Mouse (Mus musculus): ENCODE results near the gene Car7. TPM values are rescaled to one million over a fixed set of nuclear protein-coding genes. Genes with fewer than 3 reads are reported as not detected.

Car7 gene
- polyA plus RNA-seq, 1 experiment from 2014 or later, result 0.86 TPM

GRCm38 (mm10) chr8:104540710-104541514 is 6.4 kb downstream of the Car7 start:
- peak overlapping the region; percentile 2; the same call in 1 of the 2 replicates for H3K27ac ChIP-seq (replicated peaks)
- peaks cover 21% of the 10 kb centered on the region for H3K4me1 ChIP-seq
- H3K9me3 ChIP-seq (replicated peaks), result no peaks in the 10 kb centered on the region
- no peaks in the 10 kb centered on the region for H3K36me3 ChIP-seq
- DNase-seq (ENCODE audit: low spot score), result peak; percentile 51
- H3K27me3 ChIP-seq (ENCODE audit: low read depth, poor library complexity, severe bottlenecking), result peaks cover 78% of the 10 kb centered on the region
- peak overlapping the region; percentile 74 for H3K4me3 ChIP-seq
- WGBS, result under 1% methylated on average over 76 of the region's 76 CpGs

DNA sequence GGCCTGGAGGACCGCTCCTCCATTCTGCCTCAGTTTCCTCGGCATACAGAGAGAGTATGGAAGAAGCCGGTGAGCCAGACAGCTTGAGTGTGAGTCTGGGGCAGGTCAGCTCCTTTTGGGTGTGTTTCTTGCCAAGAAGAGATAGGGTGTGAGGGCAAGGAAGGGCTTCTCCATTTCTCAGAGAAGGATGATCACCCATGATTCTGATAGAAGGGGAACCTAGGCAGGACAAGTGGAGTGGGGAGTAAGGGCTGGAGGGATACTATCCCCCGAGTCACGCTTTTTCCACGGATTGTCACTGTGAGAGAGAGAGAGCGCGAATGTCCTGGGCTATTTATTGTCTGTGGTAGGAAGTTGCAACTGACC is 7.0 kb downstream of the Car7 start:
- WGBS, result 15% methylated on average over 8 of the region's 8 CpGs
- Histone ChIP-seq H3K4me1 (peaks cover 21% of the 10 kb centered on the region), H3K27ac (replicated peaks) (no peak overlapping the region), H3K4me3 (peak overlapping the region; percentile 74), H3K36me3 (no peaks in the 10 kb centered on the region), H3K9me3 (replicated peaks) (no peaks in the 10 kb centered on the region), H3K27me3 (ENCODE audit: low read depth, poor library complexity, severe bottlenecking) (peaks cover 76% of the 10 kb centered on the region)
- no peak for DNase-seq (ENCODE audit: low spot score)

DNA sequence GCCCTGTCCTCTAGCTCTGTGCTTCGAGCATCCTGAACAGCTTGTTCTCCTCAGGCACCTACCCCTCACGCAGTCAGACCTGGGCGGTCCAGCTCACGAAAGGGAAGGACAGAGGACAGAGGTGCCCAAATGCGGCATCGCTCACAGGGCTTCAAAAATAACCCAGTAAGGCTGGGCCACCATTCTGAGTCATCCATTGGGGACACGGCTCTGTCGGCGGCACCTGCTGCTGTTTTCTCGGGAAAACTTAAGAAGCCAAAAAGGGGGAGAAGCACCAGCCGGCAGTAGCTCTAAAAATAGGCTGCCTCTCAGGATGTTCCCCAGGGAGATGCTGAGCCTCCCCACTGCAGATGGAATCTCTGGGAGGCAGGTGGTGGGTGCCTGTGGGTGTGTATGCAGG is 7.7 kb downstream of the Car7 start:
- H3K9me3 ChIP-seq (replicated peaks), result no peaks in the 10 kb centered on the region
- peaks cover 21% of the 10 kb centered on the region for H3K4me1 ChIP-seq
- no peak overlapping the region for H3K27ac ChIP-seq (replicated peaks)
- peak overlapping the region; percentile 74; the same call in 1 of the 2 replicates for H3K4me3 ChIP-seq
- DNase-seq (ENCODE audit: low spot score), result no peak
- 12% methylated on average over 11 of the region's 11 CpGs for WGBS
- no peaks in the 10 kb centered on the region for H3K36me3 ChIP-seq
- peaks cover 74% of the 10 kb centered on the region for H3K27me3 ChIP-seq (ENCODE audit: low read depth, poor library complexity, severe bottlenecking)

- no peak for DNase-seq (ENCODE audit: low spot score)
- H3K4me1 ChIP-seq, result peaks cover 21% of the 10 kb centered on the region
- no peak overlapping the region for H3K4me3 ChIP-seq
- peaks cover 60% of the 10 kb centered on the region for H3K27me3 ChIP-seq (ENCODE audit: low read depth, poor library complexity, severe bottlenecking)
- H3K36me3 ChIP-seq, result no peaks in the 10 kb centered on the region
- 86% methylated on average over 8 of the region's 8 CpGs for WGBS
- H3K27ac ChIP-seq (replicated peaks), result no peak overlapping the region
- no peaks in the 10 kb centered on the region for H3K9me3 ChIP-seq (replicated peaks)
These were observed 9.1 kb downstream of the Car7 start for GRCm38 (mm10) chr8:104543440-104544045.

- WGBS, result 89% methylated on average over 4 of the region's 4 CpGs
- H3K36me3 ChIP-seq, result no peaks in the 10 kb centered on the region
- H3K9me3 ChIP-seq (replicated peaks), result no peaks in the 10 kb centered on the region
- no peak overlapping the region for H3K4me3 ChIP-seq
- DNase-seq (ENCODE audit: low spot score), result no peak
- H3K27me3 ChIP-seq (ENCODE audit: low read depth, poor library complexity, severe bottlenecking), result no peaks in the 10 kb centered on the region; the same call in 1 of the 2 replicates
- no peak overlapping the region for H3K27ac ChIP-seq (replicated peaks)
- H3K4me1 ChIP-seq, result 0 out of 2 replicates have a peak, but pooled peaks cover 7% of the 10 kb centered on the region
These were observed 20.7 kb downstream of the Car7 start for GRCm38 (mm10) chr8:104555191-104555590.

- no peaks in the 10 kb centered on the region for H3K36me3 ChIP-seq
- H3K27me3 ChIP-seq (ENCODE audit: low read depth, poor library complexity, severe bottlenecking), result no peaks in the 10 kb centered on the region; the same call in 1 of the 2 replicates
- DNase-seq (ENCODE audit: low spot score), result no peak
- no peaks in the 10 kb centered on the region for H3K4me1 ChIP-seq
- no peak overlapping the region for H3K27ac ChIP-seq (replicated peaks)
- H3K9me3 ChIP-seq (replicated peaks), result no peaks in the 10 kb centered on the region
- H3K4me3 ChIP-seq, result no peak overlapping the region
- WGBS, result 83% methylated on average over 7 of the region's 7 CpGs
These were observed 22.7 kb downstream of the Car7 start for GRCm38 (mm10) chr8:104557226-104557625.

- Histone ChIP-seq H3K9me3 (replicated peaks) (no peaks in the 10 kb centered on the region), H3K27ac (replicated peaks) (no peak overlapping the region), H3K27me3 (ENCODE audit: low read depth, poor library complexity, severe bottlenecking) (no peaks in the 10 kb centered on the region), H3K36me3 (no peaks in the 10 kb centered on the region), H3K4me1 (no peaks in the 10 kb centered on the region), H3K4me3 (no peak overlapping the region)
- no peak for DNase-seq (ENCODE audit: low spot score)
These were observed 26.2 kb downstream of the Car7 start for GRCm38 (mm10) chr8:104560731-104561130.

DNA sequence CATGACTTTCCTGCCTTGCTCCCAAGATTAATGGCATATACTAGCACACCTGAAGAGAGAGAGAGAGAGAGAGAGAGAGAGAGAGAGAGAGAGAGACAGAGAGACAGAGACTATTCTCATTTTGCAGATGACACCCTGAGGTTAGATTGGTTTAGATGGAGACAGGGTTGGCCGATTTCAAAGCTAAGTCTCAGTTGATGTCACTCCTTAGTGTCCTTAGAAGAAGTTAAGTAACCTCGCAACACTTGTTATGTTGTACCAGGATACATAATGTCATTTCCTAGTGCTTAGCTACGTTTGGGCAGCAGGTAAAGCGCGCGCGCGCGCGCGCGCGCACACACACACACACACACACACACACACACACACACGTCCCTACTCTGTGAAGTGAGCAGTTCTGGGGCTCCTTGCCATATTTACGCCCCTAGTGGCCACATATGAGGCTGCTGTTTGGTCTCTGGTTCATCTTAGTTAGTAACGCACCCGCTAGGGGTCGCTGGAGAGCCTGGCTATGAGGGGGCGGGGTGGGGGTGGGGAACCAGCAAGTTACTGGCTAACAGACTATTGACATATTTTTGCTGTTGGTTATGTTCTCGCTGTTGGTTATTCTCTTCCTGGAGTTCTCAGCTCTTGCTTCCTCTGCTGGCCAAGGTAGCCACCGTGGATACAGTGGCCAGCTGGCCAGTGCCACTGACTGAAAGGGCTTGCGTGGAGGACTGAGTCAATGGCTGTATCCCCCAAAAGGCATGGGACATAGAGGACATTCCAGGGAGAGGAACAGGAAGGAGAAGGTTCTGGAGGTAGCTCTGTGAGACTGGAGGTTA is 30.4 kb downstream of the Car7 start:
- no peaks in the 10 kb centered on the region for H3K27me3 ChIP-seq (ENCODE audit: low read depth, poor library complexity, severe bottlenecking)
- 19% methylated on average over 22 of the region's 22 CpGs for WGBS
- no peak overlapping the region for H3K27ac ChIP-seq (replicated peaks)
- no peak overlapping the region for H3K4me3 ChIP-seq
- no peaks in the 10 kb centered on the region for H3K36me3 ChIP-seq
- H3K4me1 ChIP-seq, result no peaks in the 10 kb centered on the region
- H3K9me3 ChIP-seq (replicated peaks), result no peaks in the 10 kb centered on the region
- DNase-seq (ENCODE audit: low spot score), result peak; percentile 83

- WGBS, result 90% methylated on average over 5 of the region's 5 CpGs
- Histone ChIP-seq H3K27ac (replicated peaks) (no peak overlapping the region), H3K36me3 (no peaks in the 10 kb centered on the region), H3K9me3 (replicated peaks) (no peaks in the 10 kb centered on the region), H3K27me3 (ENCODE audit: low read depth, poor library complexity, severe bottlenecking) (no peaks in the 10 kb centered on the region), H3K4me1 (peaks cover 1% of the 10 kb centered on the region; the same call in 1 of the 2 replicates), H3K4me3 (no peak overlapping the region)
- no peak for DNase-seq (ENCODE audit: low spot score)
These were observed 30.9 kb downstream of the Car7 start for GRCm38 (mm10) chr8:104565457-104565798.

DNA sequence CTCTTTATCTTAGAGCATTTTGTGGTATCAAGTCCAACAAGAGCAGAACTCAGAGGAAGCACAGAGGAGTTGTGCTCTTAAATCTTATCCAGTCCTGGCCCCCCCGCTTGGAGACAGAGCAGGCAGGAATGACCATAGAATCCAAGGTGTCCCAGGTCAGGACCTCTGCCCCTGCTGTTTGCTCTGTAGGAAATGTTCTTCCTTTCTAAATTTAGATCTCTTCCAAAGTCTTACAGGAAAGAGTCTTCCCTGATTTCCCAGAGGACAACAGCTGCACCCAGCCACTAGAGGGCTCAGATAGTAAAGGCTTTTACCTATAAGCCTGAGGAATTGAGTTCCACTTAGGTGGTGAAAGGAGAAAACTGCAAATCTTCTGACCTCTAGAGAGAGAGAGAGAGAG is 35.1 kb downstream of the Car7 start:
- no peak for DNase-seq (ENCODE audit: low spot score)
- 50% methylated on average over 1 of the region's 1 CpGs for WGBS
- Histone ChIP-seq H3K9me3 (replicated peaks) (no peaks in the 10 kb centered on the region), H3K27ac (replicated peaks) (no peak overlapping the region), H3K4me3 (no peak overlapping the region), H3K4me1 (peaks cover 9% of the 10 kb centered on the region), H3K36me3 (no peaks in the 10 kb centered on the region), H3K27me3 (ENCODE audit: low read depth, poor library complexity, severe bottlenecking) (no peaks in the 10 kb centered on the region)

- Histone ChIP-seq H3K27me3 (ENCODE audit: low read depth, poor library complexity, severe bottlenecking) (no peaks in the 10 kb centered on the region), H3K9me3 (replicated peaks) (no peaks in the 10 kb centered on the region), H3K4me1 (peaks cover 9% of the 10 kb centered on the region), H3K36me3 (no peaks in the 10 kb centered on the region), H3K4me3 (peak overlapping the region; percentile 55), H3K27ac (replicated peaks) (peak overlapping the region; percentile 70)
- 9% methylated on average over 26 of the region's 26 CpGs for WGBS
- peak; percentile 85 for DNase-seq (ENCODE audit: low spot score)
These were observed 36.2 kb downstream of the Car7 start for GRCm38 (mm10) chr8:104570436-104571343.

DNA sequence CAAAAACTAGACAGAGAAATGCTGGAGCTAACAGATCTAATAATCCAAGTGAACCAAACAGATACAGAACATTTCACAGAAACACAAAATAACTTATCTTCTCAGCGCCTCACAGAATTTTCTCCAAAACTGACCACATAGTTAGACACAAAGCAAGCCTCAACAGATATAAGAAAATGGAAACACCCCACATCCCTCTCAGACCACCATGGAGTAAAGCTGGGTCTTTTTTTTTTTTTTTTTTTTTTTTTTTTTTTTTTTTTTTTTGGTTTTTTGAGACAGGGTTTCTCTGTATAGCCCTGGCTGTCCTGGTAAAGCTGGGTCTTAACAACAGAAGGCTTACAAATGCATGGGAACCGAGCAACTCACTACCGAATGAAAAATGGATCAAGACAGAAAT is 42.3 kb downstream of the Car7 start:
- Histone ChIP-seq H3K27ac (replicated peaks) (no peak overlapping the region), H3K4me3 (no peak overlapping the region), H3K27me3 (ENCODE audit: low read depth, poor library complexity, severe bottlenecking) (no peaks in the 10 kb centered on the region), H3K36me3 (no peaks in the 10 kb centered on the region), H3K9me3 (replicated peaks) (no peaks in the 10 kb centered on the region), H3K4me1 (no peaks in the 10 kb centered on the region)
- WGBS, result 91% methylated on average over 3 of the region's 3 CpGs
- DNase-seq (ENCODE audit: low spot score), result no peak

Measured in midbrain, embryonic 10.5 days (tissue).